Mouse (Mus musculus) midbrain, postnatal 0 days (tissue): ENCODE data around the gene Cdiptos. TPM values are rescaled to one million over a fixed set of nuclear protein-coding genes. Genes with fewer than 3 reads are reported as not detected.

Experiments
- ATAC-seq: fragments of 200-750 bp; cut with Nextera tagmentation; 2 replicates; pipeline ENCODE4 v1.8.0; 2017; ENCODE audit warnings: moderate number of reproducible peaks, mild to moderate bottlenecking, moderate TSS enrichment, moderate library complexity; ENCODE audit not compliant: low FRiP score
- DNase-seq: peaks from one replicate; pipeline ENCODE4 v3.0.0-alpha.2; 2015; ENCODE audit warnings: low spot score
- H3K27ac ChIP-seq: fragments of 300-500 bp; sonication (generic); 2 replicates; pipeline ENCODE4 v1.5.1; 2014; ENCODE audit warnings: low read depth, mild to moderate bottlenecking, low read length, mixed read lengths
- H3K27me3 ChIP-seq: fragments of 300-500 bp; sonication (generic); 2 replicates; pipeline ENCODE4 v1.6.1; 2014; ENCODE audit warnings: low read length, control low read depth, mixed read lengths; ENCODE audit not compliant: insufficient read depth
- H3K36me3 ChIP-seq: fragments of 300-500 bp; sonication (generic); 2 replicates; pipeline ENCODE4 v1.6.1; 2014; ENCODE audit warnings: low read length, control low read depth, mixed read lengths; ENCODE audit not compliant: insufficient read depth
- H3K4me1 ChIP-seq: fragments of 300-500 bp; sonication (generic); 2 replicates; pipeline ENCODE4 v1.6.1; 2014; ENCODE audit warnings: mild to moderate bottlenecking, control low read depth, antibody characterized with exemption, low read length, mixed read lengths; ENCODE audit not compliant: insufficient read depth
- H3K4me2 ChIP-seq: fragments of 300-500 bp; sonication (generic); 2 replicates; pipeline ENCODE4 v1.6.1; 2014; ENCODE audit warnings: low read depth, mild to moderate bottlenecking, low read length, mixed read lengths; ENCODE audit not compliant: poor library complexity, severe bottlenecking
- H3K4me3 ChIP-seq: fragments of 300-500 bp; sonication (generic); 2 replicates; pipeline ENCODE4 v1.5.1; 2014; ENCODE audit warnings: low read depth, mild to moderate bottlenecking, low read length, moderate library complexity
- H3K9ac ChIP-seq: fragments of 300-500 bp; sonication (generic); replicated peaks from 2 replicates; pipeline ENCODE4 v1.6.1; 2014; ENCODE audit warnings: mild to moderate bottlenecking, low read length, moderate library complexity, mixed read lengths; ENCODE audit not compliant: poor library complexity, severe bottlenecking
- H3K9me3 ChIP-seq: fragments of 300-500 bp; sonication (generic); 2 replicates; pipeline ENCODE4 v1.6.1; 2016; ENCODE audit warnings: low read length, control low read depth
- CTCF ChIP-seq: IDR thresholded peaks from 2 replicates; pipeline ENCODE4 v1.5.1; 2016; ENCODE audit warnings: antibody characterized with exemption, mild to moderate bottlenecking
- WGBS: fragments of 180-500 bp; shearing (Covaris S2); extraction: QIAGEN DNeasy Blood & Tissue Kit; methylation state at CpG from one replicate; pipeline ENCODE4 v1.1.7; 2014; 5-methylcytosine and 5-hydroxymethylcytosine counted together
- polyA plus RNA-seq: library from polyadenylated mRNA; unstranded; fragments of >200 nt; fragmentation: Nextera tagmentation; extraction: Ambion mirVana; gene quantifications from 2 replicates; pipeline ENCODE4 v1.2.1, GENCODE M21; 2015
- total RNA-seq: library from RNA; depleted of rRNA; stranded (reverse); fragments of >200 nt; gene quantifications from 2 replicates; pipeline ENCODE4 v1.2.3, GENCODE M21; 2014

Cdiptos gene
- total and polyA plus RNA-seq, 2 experiments from 2014 or later = 0.79 TPM; not detected in 1

GRCm38 (mm10) chr7:127011717-127012116, 35.8 kb upstream of the Cdiptos start:
- WGBS = 63% methylated on average over 2 of the region's 2 CpGs

GRCm38 (mm10) chr7:127011051-127011450, 35.2 kb upstream of the Cdiptos start:
- Histone ChIP-seq H3K9me3 (no peaks in the 10 kb centered on the region), H3K4me1 (peaks cover 8% of the 10 kb centered on the region; the same call in 1 of the 2 replicates), H3K27me3 (no peaks in the 10 kb centered on the region), H3K4me3 (no peak overlapping the region), H3K27ac (no peak overlapping the region), H3K36me3 (peaks cover 12% of the 10 kb centered on the region; the same call in 1 of the 2 replicates), H3K4me2 (no peak overlapping the region), H3K9ac (no peak overlapping the region)
- TF ChIP-seq CTCF = no peak
- ATAC-seq (no peak), DNase-seq (no peak)
- 100% methylated on average over 2 of the region's 2 CpGs for WGBS

More at GRCm38 (mm10) chr7:127011717-127012116, 35.8 kb upstream of the Cdiptos start:
- no peak for TF ChIP-seq CTCF
- H3K4me2 ChIP-seq = no peak overlapping the region
- no peak overlapping the region for H3K27ac ChIP-seq
- H3K27me3 ChIP-seq = no peaks in the 10 kb centered on the region
- no peak overlapping the region for H3K4me3 ChIP-seq
- no peaks in the 10 kb centered on the region for H3K9me3 ChIP-seq
- no peak overlapping the region for H3K9ac ChIP-seq
- DNase-seq = no peak
- H3K36me3 ChIP-seq = peaks cover 12% of the 10 kb centered on the region; the same call in 1 of the 2 replicates
- no peak for ATAC-seq
- H3K4me1 ChIP-seq = peaks cover 8% of the 10 kb centered on the region; the same call in 1 of the 2 replicates

DNA sequence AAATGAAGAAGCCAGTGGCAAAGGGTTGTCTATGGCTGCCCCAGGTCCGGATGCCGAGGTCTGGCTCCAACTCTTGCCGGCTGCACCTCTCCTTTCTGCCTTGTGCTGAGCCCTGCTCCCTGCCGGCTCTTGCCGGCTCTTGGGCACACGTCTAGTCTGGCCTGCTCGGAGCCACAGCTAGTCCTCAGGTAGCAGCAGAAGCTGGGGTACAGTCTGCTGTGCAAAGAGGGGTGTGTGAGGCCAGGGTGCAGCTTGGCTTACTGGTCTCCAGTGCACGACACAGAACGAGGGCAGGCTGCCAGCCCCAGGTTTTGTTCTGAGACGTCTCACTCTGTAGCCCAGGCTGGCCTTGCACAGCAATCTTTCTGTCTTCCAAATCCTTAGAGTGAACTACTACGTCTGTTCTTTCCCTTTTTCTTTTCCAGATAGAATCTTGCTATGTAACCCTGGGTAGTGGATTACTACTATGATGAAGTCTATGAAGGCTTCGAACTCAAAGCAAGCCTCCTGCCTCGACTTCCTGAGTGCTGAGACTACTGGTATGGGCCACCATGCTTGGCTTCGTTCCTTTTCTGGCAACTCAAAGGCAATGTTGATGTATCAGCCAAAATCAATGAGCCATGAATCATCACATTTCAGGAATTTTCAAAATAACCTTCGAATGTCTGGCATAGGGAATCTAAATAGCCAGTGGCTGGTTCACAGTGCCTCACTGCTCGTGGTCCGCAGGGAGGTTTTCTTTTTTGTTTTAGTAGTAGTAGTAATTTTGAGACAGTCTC, 33.6 kb upstream of the Cdiptos start:
- H3K36me3 ChIP-seq = 0 out of 2 replicates have a peak, but pooled peaks cover 6% of the 10 kb centered on the region
- 86% methylated on average over 17 of the region's 17 CpGs for WGBS
- no peak overlapping the region for H3K9ac ChIP-seq
- TF ChIP-seq CTCF = no peak
- ATAC-seq = no peak
- no peaks in the 10 kb centered on the region for H3K27me3 ChIP-seq
- no peaks in the 10 kb centered on the region for H3K4me1 ChIP-seq
- H3K27ac ChIP-seq = no peak overlapping the region
- H3K9me3 ChIP-seq = no peaks in the 10 kb centered on the region
- no peak overlapping the region for H3K4me3 ChIP-seq
- DNase-seq = no peak
- no peak overlapping the region for H3K4me2 ChIP-seq

DNA sequence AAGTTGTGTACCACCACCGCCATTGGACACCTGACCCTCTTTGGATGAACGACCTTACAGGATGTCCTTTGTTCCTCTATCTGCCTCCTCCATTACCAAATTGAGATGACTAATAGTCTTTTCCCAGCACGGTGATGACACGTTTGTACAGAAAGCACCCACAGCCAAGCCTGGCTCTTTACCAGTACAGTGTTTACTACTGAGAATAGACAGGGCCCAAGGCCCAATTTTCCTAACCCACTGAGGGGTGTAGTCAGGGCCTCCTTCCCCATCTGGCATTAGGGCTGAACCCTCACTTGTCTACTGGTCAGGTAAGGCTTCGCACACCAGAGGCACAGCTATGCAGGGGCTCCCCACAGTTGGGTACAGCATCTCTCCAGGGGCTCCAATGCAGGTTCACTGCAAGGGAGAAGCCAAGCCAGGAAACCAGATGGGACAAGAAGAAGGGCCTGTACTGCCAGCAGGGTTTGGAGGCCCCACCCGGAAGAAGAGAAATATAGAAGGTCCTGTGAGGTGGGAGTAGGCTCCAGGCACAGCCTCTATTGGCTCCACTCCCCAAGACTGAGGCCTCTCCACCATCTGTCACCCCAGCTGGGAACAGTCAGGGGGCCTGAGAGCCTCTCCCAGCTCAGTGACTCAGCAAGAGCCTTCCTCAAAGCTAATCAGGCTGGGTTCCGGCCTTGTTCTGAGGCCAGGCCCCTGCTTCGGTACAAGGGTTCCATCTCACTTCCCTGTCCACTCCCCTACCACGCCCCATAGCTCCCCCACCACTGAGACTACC, 32.5 kb upstream of the Cdiptos start:
- WGBS = 66% methylated on average over 9 of the region's 9 CpGs
- no peak overlapping the region for H3K4me3 ChIP-seq
- H3K9ac ChIP-seq = 0 out of 2 replicates have a peak overlapping the region, but pooled peaks have one; percentile 8
- TF ChIP-seq CTCF = no peak
- H3K9me3 ChIP-seq = no peaks in the 10 kb centered on the region
- peak; percentile 71 for DNase-seq
- ATAC-seq = peak; percentile 56
- H3K27ac ChIP-seq = peak overlapping the region; percentile 51; the same call in 1 of the 2 replicates
- H3K4me2 ChIP-seq = no peak overlapping the region
- no peaks in the 10 kb centered on the region for H3K27me3 ChIP-seq
- H3K36me3 ChIP-seq = no peaks in the 10 kb centered on the region
- no peaks in the 10 kb centered on the region for H3K4me1 ChIP-seq

GRCm38 (mm10) chr7:127007313-127008024, 31.6 kb upstream of the Cdiptos start:
- ATAC-seq (no peak), DNase-seq (no peak)
- TF ChIP-seq CTCF = no peak
- H3K4me1 ChIP-seq = no peaks in the 10 kb centered on the region
- H3K4me2 ChIP-seq = no peak overlapping the region
- H3K27me3 ChIP-seq = no peaks in the 10 kb centered on the region
- H3K36me3 ChIP-seq = no peaks in the 10 kb centered on the region
- H3K27ac ChIP-seq = no peak overlapping the region
- H3K4me3 ChIP-seq = no peak overlapping the region
- 83% methylated on average over 6 of the region's 6 CpGs for WGBS
- no peaks in the 10 kb centered on the region for H3K9me3 ChIP-seq
- no peak overlapping the region for H3K9ac ChIP-seq
